ENCODE assay signal across 8 mouse cellular contexts in genomic region chr5:139908811-139909627, GRCm38 (mm10). TPM values are rescaled to one million over a fixed set of nuclear protein-coding genes. Genes with fewer than 3 reads are reported as not detected.
A peak's percentile ranks its signal among the peaks of the same experiment; 100 is the strongest.
DNase-seq lines count a peak whose midpoint lies in the region; ATAC-seq and TF ChIP-seq lines count a peak whose summit lies in the region.

No protein-coding gene starts in this region.

- no peak for DNase-seq in gastrocnemius, adult 2 months
- DNase-seq in gastrocnemius, postnatal 25 days, result no peak
- DNase-seq in ES-E14 (ENCODE audit: low read depth, low spot score), result no peak
- DNase-seq in yolk sac, embryonic 10.5 days (ENCODE audit: low spot score), result no peak
- DNase-seq in right cerebral cortex, postnatal 10 days (ENCODE audit: low spot score in 2 of 2), result no peak

- TF ChIP-seq CTCF in gastrocnemius, adult 2 months (IDR thresholded peaks at IDR 0.05), result no peak

- peaks cover 0 to 20% of the 10 kb centered on the region in 2 experiments; a peak in 1 of 4 replicates for H3K4me1 ChIP-seq in ES-E14 (ENCODE audit: control insufficient read depth in 2 of 2, insufficient read depth in 2 of 2, low read length in 2 of 2, poor library complexity in 1 of 2)
- peaks cover 47% of the 10 kb centered on the region for H3K4me1 ChIP-seq in heart, embryonic 13.5 days
- peaks cover 53% of the 10 kb centered on the region for H3K4me1 ChIP-seq in limb, embryonic 13.5 days
- H3K4me1 ChIP-seq in neural tube, embryonic 13.5 days (replicated peaks), result peaks cover 68% of the 10 kb centered on the region

- H3K36me3 ChIP-seq in ES-E14 (ENCODE audit: control insufficient read depth, insufficient read depth, low read length, poor library complexity, severe bottlenecking), result no peaks in the 10 kb centered on the region
- no peaks in the 10 kb centered on the region for H3K36me3 ChIP-seq in heart, embryonic 13.5 days
- no peaks in the 10 kb centered on the region for H3K36me3 ChIP-seq in limb, embryonic 13.5 days
- H3K36me3 ChIP-seq in neural tube, embryonic 13.5 days, result no peaks in the 10 kb centered on the region

- peaks cover 100% of the 10 kb centered on the region for H3K27me3 ChIP-seq in heart, embryonic 13.5 days (replicated peaks)
- peaks cover 99% of the 10 kb centered on the region for H3K27me3 ChIP-seq in limb, embryonic 13.5 days
- H3K27me3 ChIP-seq in neural tube, embryonic 13.5 days, result peaks cover 75% of the 10 kb centered on the region

- H3K27ac ChIP-seq in gastrocnemius, adult 2 months, result no peak overlapping the region
- H3K27ac ChIP-seq in ES-E14 (ENCODE audit: insufficient read depth, low read depth, low read length, poor library complexity, severe bottlenecking), result no peak overlapping the region
- no peak overlapping the region for H3K27ac ChIP-seq in heart, embryonic 13.5 days (replicated peaks)
- H3K27ac ChIP-seq in limb, embryonic 13.5 days, result no peak overlapping the region
- H3K27ac ChIP-seq in neural tube, embryonic 13.5 days (replicated peaks), result peak overlapping the region; percentile 67

- in situ Hi-C loops in ES-E14 (cut with MboI; ENCODE audit: low sequenced_read_pairs in 2 of 2, unreplicated experiment in 2 of 2), result loop anchor here (5.0 to 10.0 kb wide), 2 partner anchors 367 to 914 kb away; partner anchors contain the start of genes Pdgfa (in 1 of the 2) and Uncx (in 1 of the 2)

- under 1% methylated on average over 50 of the region's 50 CpGs for WGBS in heart, embryonic 13.5 days
- WGBS in limb, embryonic 13.5 days, result under 1% methylated on average over 50 of the region's 50 CpGs
- WGBS in neural tube, embryonic 13.5 days, result 1% methylated on average over 50 of the region's 50 CpGs

- H3K4me3 ChIP-seq in gastrocnemius, adult 2 months, result peak overlapping the region; percentile 73
- H3K4me3 ChIP-seq in ES-E14 (ENCODE audit: insufficient read depth in 1 of 2, low read depth in 1 of 2, low read length in 2 of 2, poor library complexity in 1 of 2, severe bottlenecking in 1 of 2), result peak overlapping the region; percentile 39 to 81
- H3K4me3 ChIP-seq in heart, embryonic 13.5 days, result peak overlapping the region; percentile 68
- peak overlapping the region; percentile 54 for H3K4me3 ChIP-seq in limb, embryonic 13.5 days
- H3K4me3 ChIP-seq in neural tube, embryonic 13.5 days, result peak overlapping the region; percentile 70

- peak overlapping the region; percentile 54 for H3K9ac ChIP-seq in ES-E14 (ENCODE audit: insufficient read depth, low read depth, low read length, poor library complexity, severe bottlenecking)
- peak overlapping the region; percentile 79 for H3K9ac ChIP-seq in heart, embryonic 13.5 days
- peak overlapping the region; percentile 77 for H3K9ac ChIP-seq in limb, embryonic 13.5 days
- H3K9ac ChIP-seq in neural tube, embryonic 13.5 days, result peak overlapping the region; percentile 89

- peak overlapping the region; percentile 99 for H3K4me2 ChIP-seq in heart, embryonic 13.5 days
- H3K4me2 ChIP-seq in limb, embryonic 13.5 days (replicated peaks), result peak overlapping the region; percentile 89
- peak overlapping the region; percentile 97 for H3K4me2 ChIP-seq in neural tube, embryonic 13.5 days

- no peak for ATAC-seq in heart, embryonic 13.5 days (ENCODE audit: extremely low read depth, insufficient number of reproducible peaks, low FRiP score, low TSS enrichment)
- no peak for ATAC-seq in limb, embryonic 13.5 days (ENCODE audit: low FRiP score, low read depth)
- no peak for ATAC-seq in neural tube, embryonic 13.5 days (ENCODE audit: low read depth)

- intact Hi-C loops in gastrocnemius, adult 2 months (cut with DNase I), result loop anchor here (2.0 kb wide), 1 partner anchor 382 kb away; no protein-coding TSS in a partner anchor

- no peaks in the 10 kb centered on the region for H3K9me3 ChIP-seq in ES-E14 (ENCODE audit: control insufficient read depth, insufficient read depth, low read depth, low read length)
- H3K9me3 ChIP-seq in heart, embryonic 13.5 days, result no peaks in the 10 kb centered on the region
- 0 out of 2 replicates have a peak, but pooled peaks cover 4% of the 10 kb centered on the region for H3K9me3 ChIP-seq in limb, embryonic 13.5 days
- H3K9me3 ChIP-seq in neural tube, embryonic 13.5 days, result no peaks in the 10 kb centered on the region

TF ChIP-seq in ES-E14, 5 proteins besides CTCF, POLR2A, EP300 and RAD21:
- TF ChIP-seq ZC3H11A (IDR thresholded peaks at IDR 0.05; ENCODE audit: borderline replicate concordance, low read depth, low read length) (no peak), ZNF384 (IDR thresholded peaks at IDR 0.05; ENCODE audit: low read depth, low read length) (no peak), CHD2 (IDR thresholded peaks at IDR 0.05; ENCODE audit: low read depth, low read length) (no peak), HCFC1 (IDR thresholded peaks at IDR 0.05; ENCODE audit: borderline replicate concordance, insufficient read depth, low read length) (no peak), MAFK (IDR thresholded peaks at IDR 0.05; ENCODE audit: insufficient read depth, low read depth, low read length) (no peak)

RNA-seq across cellular contexts. Expression of gene Elfn1, which starts 1.3 kb away (rescaled TPM):
- not detected for total RNA-seq in gastrocnemius, adult 2 months (2021)
- total RNA-seq in gastrocnemius, postnatal 25 days (2021), result not detected
- total RNA-seq in ES-E14 (2012; rRNA removed), result 0.53 and 1.1 TPM in 2 replicates
- 0.05 TPM in 2 replicates for polyA plus RNA-seq in heart, embryonic 13.5 days (2015; fragmentation: Nextera tagmentation; extraction: Ambion mirVana)
- 0.29 and 0.43 TPM in 2 replicates for polyA plus RNA-seq in limb, embryonic 13.5 days (2015; fragmentation: Nextera tagmentation; extraction: Ambion mirVana)
- 3.3 and 4.0 TPM in 2 replicates for polyA plus RNA-seq in neural tube, embryonic 13.5 days (2015; fragmentation: Nextera tagmentation; extraction: Ambion mirVana)
